In the genomic region with DNA sequence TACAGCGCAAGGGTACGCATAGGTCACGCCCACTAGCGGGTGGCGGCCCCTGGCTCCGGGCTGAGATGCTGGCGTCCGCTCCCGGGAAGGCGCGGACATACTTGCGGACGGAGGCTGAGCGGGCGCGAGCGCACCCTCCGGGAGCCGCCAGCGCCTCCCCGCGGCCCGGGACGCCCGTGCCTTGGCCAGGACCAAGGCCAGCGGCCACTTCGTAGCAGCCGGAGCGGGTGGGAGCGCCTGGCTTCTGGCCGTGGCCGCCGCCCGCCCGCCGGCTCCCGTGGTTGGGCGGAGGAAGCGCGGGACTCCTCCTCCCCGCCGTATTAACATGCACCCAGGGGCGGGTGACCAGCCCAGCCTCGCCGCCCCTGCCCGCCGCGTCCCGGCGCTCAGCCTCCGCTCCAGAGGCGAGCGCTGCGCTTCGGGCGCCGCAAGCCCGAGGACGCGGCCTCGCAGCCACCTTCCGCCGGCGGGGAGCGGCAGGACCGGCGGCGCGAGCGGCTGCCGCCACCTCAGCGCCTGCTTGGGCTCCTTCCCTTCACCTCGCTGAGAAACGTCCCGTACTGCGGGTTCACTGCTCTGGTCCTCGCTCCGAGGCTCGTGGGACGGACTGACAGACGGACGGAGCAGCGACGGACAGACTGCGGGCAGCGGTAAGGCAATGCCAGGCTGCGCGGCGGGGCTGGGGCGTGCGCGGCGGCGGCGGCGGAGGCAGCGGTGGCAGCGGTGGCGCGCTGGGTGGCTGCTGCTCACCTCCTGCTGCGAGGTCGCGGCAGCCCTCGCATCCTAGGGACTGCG, we compare ENCODE assay signal across 8 mouse cellular contexts. TPM values are rescaled to one million over a fixed set of nuclear protein-coding genes. Genes with fewer than 3 reads are reported as not detected.
DNase-seq lines count a peak whose midpoint lies in the region; ATAC-seq lines count a peak whose summit lies in the region.

A gene (plus strand): TSS at position 53 of the 795 bp plus-strand sequence.

- H3K4me3 ChIP-seq in embryonic facial prominence, embryonic 14.5 days (ENCODE audit: low read depth, low read length), result peak within 1 kb of the TSS; percentile 62
- peak within 1 kb of the TSS; percentile 64 for H3K4me3 ChIP-seq in heart, embryonic 12.5 days
- peak within 1 kb of the TSS; percentile 61 for H3K4me3 ChIP-seq in kidney, embryonic 16.5 days (ENCODE audit: low read length)
- H3K4me3 ChIP-seq in liver, embryonic 11.5 days (ENCODE audit: low read depth, low read length), result peak within 1 kb of the TSS; percentile 45

- H3K9me3 ChIP-seq in embryonic facial prominence, embryonic 14.5 days (ENCODE audit: control insufficient read depth, low read length), result no peaks in the 10 kb centered on the region
- H3K9me3 ChIP-seq in heart, embryonic 12.5 days (replicated peaks), result no peaks in the 10 kb centered on the region
- no peaks in the 10 kb centered on the region for H3K9me3 ChIP-seq in kidney, embryonic 16.5 days (ENCODE audit: low read length)
- H3K9me3 ChIP-seq in liver, embryonic 11.5 days (ENCODE audit: control insufficient read depth, low read length), result no peaks in the 10 kb centered on the region

- H3K27ac ChIP-seq in embryonic facial prominence, embryonic 14.5 days (replicated peaks; ENCODE audit: low read depth, low read length), result no peak within 1 kb of the TSS; the same call in 1 of the 2 replicates
- H3K27ac ChIP-seq in heart, embryonic 12.5 days (ENCODE audit: poor library complexity, severe bottlenecking), result no peak within 1 kb of the TSS
- no peak within 1 kb of the TSS for H3K27ac ChIP-seq in kidney, embryonic 16.5 days (ENCODE audit: low read length)
- no peak within 1 kb of the TSS for H3K27ac ChIP-seq in liver, embryonic 11.5 days (ENCODE audit: low read depth, low read length)

- peaks cover 48% of the 10 kb centered on the region for H3K27me3 ChIP-seq in embryonic facial prominence, embryonic 14.5 days (replicated peaks; ENCODE audit: control insufficient read depth, insufficient read depth, low read length)
- peaks cover 50% of the 10 kb centered on the region for H3K27me3 ChIP-seq in heart, embryonic 12.5 days (replicated peaks)
- H3K27me3 ChIP-seq in kidney, embryonic 16.5 days (ENCODE audit: insufficient read depth, low read length), result peaks cover 19% of the 10 kb centered on the region
- H3K27me3 ChIP-seq in liver, embryonic 11.5 days (replicated peaks; ENCODE audit: control insufficient read depth, insufficient read depth, low read length), result peaks cover 34% of the 10 kb centered on the region

- peak; percentile 35 to 46 for DNase-seq in urinary bladder, adult 18-20 months (ENCODE audit: low spot score in 2 of 2)
- DNase-seq in urinary bladder, postnatal 10 days (ENCODE audit: low spot score), result no peak
- peak; percentile 88 for DNase-seq in embryonic facial prominence, embryonic 14.5 days (ENCODE audit: low spot score)
- DNase-seq in liver, embryonic 11.5 days (ENCODE audit: low spot score), result peak; percentile 55
- peak; percentile 74 for DNase-seq in ovary, postnatal 14 days (ENCODE audit: low spot score)

- WGBS in embryonic facial prominence, embryonic 14.5 days, result under 1% methylated on average over 45 of the region's 105 CpGs
- whole genome bisulfite sequencing in heart, embryonic 12.5 days, result under 1% methylated on average over 92 of the region's 105 CpGs
- WGBS in kidney, embryonic 16.5 days, result under 1% methylated on average over 101 of the region's 105 CpGs
- WGBS in liver, embryonic 11.5 days, result 1% methylated on average over 102 of the region's 105 CpGs

- no peaks in the 10 kb centered on the region for H3K36me3 ChIP-seq in embryonic facial prominence, embryonic 14.5 days (ENCODE audit: control insufficient read depth, insufficient read depth, low read length)
- H3K36me3 ChIP-seq in heart, embryonic 12.5 days, result no peaks in the 10 kb centered on the region
- no peaks in the 10 kb centered on the region for H3K36me3 ChIP-seq in kidney, embryonic 16.5 days (ENCODE audit: insufficient read depth, low read length)
- no peaks in the 10 kb centered on the region for H3K36me3 ChIP-seq in liver, embryonic 11.5 days (ENCODE audit: control insufficient read depth, insufficient read depth, low read length)

- peak within 1 kb of the TSS; percentile 99 for H3K4me2 ChIP-seq in embryonic facial prominence, embryonic 14.5 days (ENCODE audit: low read depth, low read length)
- H3K4me2 ChIP-seq in heart, embryonic 12.5 days, result peak within 1 kb of the TSS; percentile 100
- peak within 1 kb of the TSS; percentile 97 for H3K4me2 ChIP-seq in kidney, embryonic 16.5 days (replicated peaks; ENCODE audit: low read depth, low read length)
- H3K4me2 ChIP-seq in liver, embryonic 11.5 days, result peak within 1 kb of the TSS; percentile 76

- H3K9ac ChIP-seq in embryonic facial prominence, embryonic 14.5 days (ENCODE audit: low read depth, low read length), result peak within 1 kb of the TSS; percentile 56
- peak within 1 kb of the TSS; percentile 62 for H3K9ac ChIP-seq in heart, embryonic 12.5 days
- H3K9ac ChIP-seq in kidney, embryonic 16.5 days (replicated peaks; ENCODE audit: low read length), result peak within 1 kb of the TSS; percentile 47; the same call in 1 of the 2 replicates
- no peak within 1 kb of the TSS for H3K9ac ChIP-seq in liver, embryonic 11.5 days (ENCODE audit: low read depth, low read length)

- peak; percentile 95 for ATAC-seq in embryonic facial prominence, embryonic 14.5 days (ENCODE audit: low read depth)
- ATAC-seq in heart, embryonic 12.5 days (ENCODE audit: insufficient number of reproducible peaks, low FRiP score), result peak; percentile 89
- ATAC-seq in kidney, embryonic 16.5 days (ENCODE audit: low FRiP score, low TSS enrichment), result peak; percentile 98
- peak; percentile 80 for ATAC-seq in liver, embryonic 11.5 days (replicated peaks; ENCODE audit: low FRiP score)
- ATAC-seq in erythroid progenitor cell, adult 5-6 weeks (replicated peaks; ENCODE audit: low FRiP score, poor library complexity, severe bottlenecking), result no peak

- no peaks in the 10 kb centered on the region for H3K4me1 ChIP-seq in embryonic facial prominence, embryonic 14.5 days (ENCODE audit: control insufficient read depth, insufficient read depth, low read length)
- peaks cover 12% of the 10 kb centered on the region for H3K4me1 ChIP-seq in heart, embryonic 12.5 days (replicated peaks)
- H3K4me1 ChIP-seq in kidney, embryonic 16.5 days (ENCODE audit: insufficient read depth, low read length), result peaks cover 3% of the 10 kb centered on the region; the same call in 1 of the 2 replicates
- no peaks in the 10 kb centered on the region for H3K4me1 ChIP-seq in liver, embryonic 11.5 days (replicated peaks; ENCODE audit: control insufficient read depth, insufficient read depth, low read length)

RNA-seq across cellular contexts. Expression of the gene that starts here (rescaled TPM):
- 3.7 and 3.8 TPM in 2 replicates for polyA plus RNA-seq in embryonic facial prominence, embryonic 14.5 days (2014; fragmentation: Nextera tagmentation; extraction: Ambion mirVana)
- polyA plus RNA-seq in heart, embryonic 12.5 days (2016; fragmentation: Nextera tagmentation; extraction: Ambion mirVana), result 0.37 and 0.52 TPM in 2 replicates
- polyA plus RNA-seq in kidney, embryonic 16.5 days (2015; fragmentation: Nextera tagmentation; extraction: Ambion mirVana), result 3.5 and 3.7 TPM in 2 replicates
- polyA plus RNA-seq in liver, embryonic 11.5 days (2014; fragmentation: Nextera tagmentation; extraction: Ambion mirVana), result 1.1 and 1.6 TPM in 2 replicates
- total RNA-seq in erythroid progenitor cell, adult 5-6 weeks (2015; ENCODE audit: low replicate concordance), result not detected in 2 replicates
- total RNA-seq in erythroid progenitor cell, adult 5-6 weeks (2017; ENCODE audit: low replicate concordance), result 0.26 TPM in 1 of 2 replicates, not detected in the other

Comparison
In these comparisons a context has a peak if more than half of its experiments do, and no peak if none do; other contexts are left out.
1. Peak in ATAC-seq, H3K4me3 ChIP-seq, H3K9ac ChIP-seq and H3K4me2 ChIP-seq in heart, embryonic 12.5 days; RNA of the gene not detected or under 1 TPM.